Mouse (Mus musculus): ENCODE data around the gene Rbp1.

- TF ChIP-seq EP300 (IDR thresholded peaks at IDR 0.05; ENCODE audit: low read depth in 1 of 2, low read length in 2 of 2) (no peak), CHD1 (IDR thresholded peaks at IDR 0.05; ENCODE audit: low read depth, low read length) (no peak), CTCF (IDR thresholded peaks at IDR 0.05 in 2 of 3, conservative IDR thresholded peaks at IDR 0.05 in 1 of 3; ENCODE audit: control insufficient read depth in 1 of 3, insufficient read depth in 1 of 3, low read depth in 2 of 3, low read length in 3 of 3, poor library complexity in 1 of 3, severe bottlenecking in 1 of 3) (no peak), ELF1 (IDR thresholded peaks at IDR 0.05; ENCODE audit: low read depth, low read length) (no peak), POLR2A (IDR thresholded peaks at IDR 0.05; ENCODE audit: control insufficient read depth in 1 of 2, insufficient read depth in 1 of 2, low read depth in 1 of 2, low read length in 2 of 2, poor library complexity in 1 of 2) (no peak), CHD2 (IDR thresholded peaks at IDR 0.05; ENCODE audit: low read length) (no peak), RAD21 (IDR thresholded peaks at IDR 0.05; ENCODE audit: low read depth, low read length) (no peak), MAZ (IDR thresholded peaks at IDR 0.05; ENCODE audit: low read depth, low read length) (no peak), NELFE (IDR thresholded peaks at IDR 0.05; ENCODE audit: low read depth, low read length) (no peak), ZC3H11A (IDR thresholded peaks at IDR 0.05; ENCODE audit: low read depth, low read length) (no peak), HCFC1 (IDR thresholded peaks at IDR 0.05; ENCODE audit: low read depth, low read length) (no peak), GABPA (IDR thresholded peaks at IDR 0.05; ENCODE audit: low read depth, low read length) (no peak)
These were observed 7.3 kb upstream of the Rbp1 start for GRCm38 (mm10) chr9:98415427-98415826.

Data from MEL (cell line).